Mouse (Mus musculus) CH12.LX (cell line): ENCODE data around the gene Cfap44. TPM values are rescaled to one million over a fixed set of nuclear protein-coding genes. Genes with fewer than 3 reads are reported as not detected.

Experiments
- DNase-seq: peaks from one replicate; pipeline ENCODE4 v3.0.0-alpha.2; 2013; ENCODE audit errors: extremely low read depth
- H3K27ac ChIP-seq: 2 replicates; pipeline ENCODE4 v1.5.1; 2012; ENCODE audit warnings: low read depth, mild to moderate bottlenecking, control low read depth, moderate library complexity; ENCODE audit not compliant: insufficient read depth
- H3K27me3 ChIP-seq: replicated peaks from 2 replicates; pipeline ENCODE3; 2012; ENCODE audit warnings: inconsistent platforms
- H3K36me3 ChIP-seq, 2 experiments: replicated peaks in 1 of 2; 2 replicates each; pipeline versions ENCODE3 to v1.6.1; 2012; ENCODE audit warnings: inconsistent platforms in 1 of 2, low read length in 1 of 2, mild to moderate bottlenecking in 1 of 2, mixed read lengths in 1 of 2, moderate library complexity in 1 of 2; ENCODE audit not compliant: control insufficient read depth in 1 of 2, insufficient read depth in 1 of 2
- H3K4me1 ChIP-seq, 2 experiments: 2 replicates each; pipeline ENCODE4 v1.6.1; 2012; ENCODE audit warnings: inconsistent platforms in 1 of 2, moderate library complexity in 1 of 2; ENCODE audit not compliant: insufficient read depth in 2 of 2, control insufficient read depth in 1 of 2
- H3K4me2 ChIP-seq: 2 replicates; pipeline ENCODE4 v1.6.1; 2012; ENCODE audit warnings: low read depth, mild to moderate bottlenecking, control low read depth; ENCODE audit not compliant: poor library complexity, insufficient read depth, severe bottlenecking
- H3K4me3 ChIP-seq, 3 experiments: fragments of 150-350 bp in 1 of 3; sonication (generic) in 1 of 3; replicated peaks in 1 of 3; 2 replicates each; pipeline versions ENCODE3 to v1.5.1; 2011 to 2012; ENCODE audit warnings: low read depth in 2 of 3, low read length in 2 of 3, mild to moderate bottlenecking in 2 of 3, moderate library complexity in 2 of 3, control low read depth in 1 of 3, improper control_type of control experiment in 1 of 3, inconsistent platforms in 1 of 3, mixed read lengths in 1 of 3; ENCODE audit not compliant: poor library complexity in 1 of 3
- H3K79me2 ChIP-seq: replicated peaks from 2 replicates; pipeline ENCODE4 v1.6.1; 2012; ENCODE audit warnings: mild to moderate bottlenecking, moderate library complexity; ENCODE audit not compliant: control insufficient read depth, poor library complexity, insufficient read depth, severe bottlenecking; ENCODE audit errors: extremely low read depth
- H3K9ac ChIP-seq: 2 replicates; pipeline ENCODE4 v1.6.1; 2012; ENCODE audit warnings: low read depth, mild to moderate bottlenecking, control low read depth, moderate library complexity; ENCODE audit not compliant: insufficient read depth
- H3K9me3 ChIP-seq: replicated peaks from 2 replicates; pipeline ENCODE3; 2012; ENCODE audit warnings: low read length, inconsistent platforms, mixed read lengths
- BHLHE40 ChIP-seq: IDR thresholded peaks from 2 replicates; pipeline ENCODE4 v1.6.1; 2011; ENCODE audit warnings: mild to moderate bottlenecking, low read depth, low read length, improper control_type of control experiment
- CHD2 ChIP-seq: IDR thresholded peaks from 2 replicates; pipeline ENCODE4 v1.6.1; 2011; ENCODE audit warnings: low read length, improper control_type of control experiment
- E2F4 ChIP-seq: IDR thresholded peaks from 2 replicates; pipeline ENCODE4 v1.6.1; 2011; ENCODE audit warnings: low read depth, low read length, improper control_type of control experiment; ENCODE audit not compliant: insufficient replicate concordance
- ELF1 ChIP-seq: IDR thresholded peaks from 2 replicates; pipeline ENCODE4 v1.6.1; 2014; ENCODE audit warnings: low read depth, mild to moderate bottlenecking, inconsistent platforms, low read length, improper control_type of control experiment
- ETS1 ChIP-seq: conservative IDR thresholded peaks from 2 replicates; pipeline ENCODE4 v1.6.1; 2012; ENCODE audit warnings: low read depth, mild to moderate bottlenecking, inconsistent platforms, low read length, improper control_type of control experiment, moderate library complexity
- GABPA ChIP-seq: IDR thresholded peaks from 2 replicates; pipeline ENCODE4 v1.6.1; 2012; ENCODE audit warnings: low read depth, low read length, improper control_type of control experiment, inconsistent platforms; ENCODE audit not compliant: insufficient replicate concordance
- HCFC1 ChIP-seq: IDR thresholded peaks from 2 replicates; pipeline ENCODE4 v1.6.1; 2012; ENCODE audit warnings: low read depth, mild to moderate bottlenecking, inconsistent platforms, low read length, improper control_type of control experiment
- JUN ChIP-seq: IDR thresholded peaks from 2 replicates; pipeline ENCODE4 v1.6.1; 2011; ENCODE audit warnings: low read depth, mild to moderate bottlenecking, low read length, improper control_type of control experiment, moderate library complexity; ENCODE audit not compliant: insufficient read depth
- JUND ChIP-seq: conservative IDR thresholded peaks from 2 replicates; pipeline ENCODE4 v1.6.1; 2011; ENCODE audit warnings: low read depth, low read length, improper control_type of control experiment
- MAFK ChIP-seq: IDR thresholded peaks from 2 replicates; pipeline ENCODE4 v1.6.1; 2011; ENCODE audit warnings: low read length, improper control_type of control experiment; ENCODE audit not compliant: insufficient replicate concordance
- MAX ChIP-seq: IDR thresholded peaks from 2 replicates; pipeline ENCODE4 v1.6.1; 2011; ENCODE audit warnings: low read length, improper control_type of control experiment
- MEF2A ChIP-seq: IDR thresholded peaks from 2 replicates; pipeline ENCODE4 v1.6.1; 2014; ENCODE audit warnings: low read depth, mild to moderate bottlenecking, inconsistent platforms, low read length, improper control_type of control experiment, borderline replicate concordance
- MXI1 ChIP-seq: IDR thresholded peaks from 2 replicates; pipeline ENCODE4 v1.6.1; 2011; ENCODE audit warnings: mild to moderate bottlenecking, low read depth, low read length, improper control_type of control experiment
- PAX5 ChIP-seq: IDR thresholded peaks from 2 replicates; pipeline ENCODE4 v1.6.1; 2012; ENCODE audit warnings: low read length, inconsistent platforms, mixed read lengths
- POLR2AphosphoS2 ChIP-seq: IDR thresholded peaks from 2 replicates; pipeline ENCODE4 v1.6.1; 2011; ENCODE audit warnings: low read depth, low read length, improper control_type of control experiment
- TBP ChIP-seq: conservative IDR thresholded peaks from 2 replicates; pipeline ENCODE4 v1.6.1; 2011; ENCODE audit warnings: low read depth, low read length, improper control_type of control experiment
- TCF12 ChIP-seq: IDR thresholded peaks from 2 replicates; pipeline ENCODE4 v1.6.1; 2014; ENCODE audit warnings: low read depth, mild to moderate bottlenecking, inconsistent platforms, low read length, improper control_type of control experiment
- USF1 ChIP-seq: IDR thresholded peaks from 2 replicates; pipeline ENCODE4 v1.6.1; 2014; ENCODE audit warnings: low read depth, mild to moderate bottlenecking, inconsistent platforms, low read length, improper control_type of control experiment
- ZKSCAN1 ChIP-seq: IDR thresholded peaks from 2 replicates; pipeline ENCODE4 v1.6.1; 2012; ENCODE audit warnings: low read depth, inconsistent platforms, low read length, improper control_type of control experiment, borderline replicate concordance
- ZNF384 ChIP-seq: IDR thresholded peaks from 2 replicates; pipeline ENCODE4 v1.6.1; 2012; ENCODE audit warnings: low read depth, low read length, improper control_type of control experiment, inconsistent platforms
- dilution Hi-C: fragments of 300-500 bp; cut with MboI; formaldehyde crosslinking; loops from 2 replicates; pipeline ENCODE4 v1.14.3; 2020; ENCODE audit warnings: low sequenced_read_pairs; ENCODE audit not compliant: extremely low pct_unique_long_range_greater_than_20kb, extremely low pct_ligation_motif_present
- in situ Hi-C: fragments of 300-500 bp; cut with MboI; formaldehyde crosslinking; loops from 3 replicates; pipeline ENCODE4 v1.14.3; 2019; ENCODE audit warnings: low sequenced_read_pairs, low pct_ligation_motif_present, low pct_unique_long_range_greater_than_20kb, mixed read lengths
- polyA plus RNA-seq: library from polyadenylated mRNA; unstranded; fragments of >175 nt; gene quantifications from 2 replicates; pipeline ENCODE4 v1.2.1, GENCODE M21; 2012; ENCODE audit warnings: low read depth; ENCODE audit not compliant: insufficient read length
- total RNA-seq, 2 experiments: library from RNA; depleted of rRNA; stranded (reverse); fragments of 300-350 nt in 1 of 2; fragments of >200 nt in 1 of 2; gene quantifications; 2 replicates each; pipeline ENCODE4 v1.2.3; 2012 to 2014

The Cfap44 gene
- total and polyA plus RNA-seq, 3 experiments: not detected

DNA sequence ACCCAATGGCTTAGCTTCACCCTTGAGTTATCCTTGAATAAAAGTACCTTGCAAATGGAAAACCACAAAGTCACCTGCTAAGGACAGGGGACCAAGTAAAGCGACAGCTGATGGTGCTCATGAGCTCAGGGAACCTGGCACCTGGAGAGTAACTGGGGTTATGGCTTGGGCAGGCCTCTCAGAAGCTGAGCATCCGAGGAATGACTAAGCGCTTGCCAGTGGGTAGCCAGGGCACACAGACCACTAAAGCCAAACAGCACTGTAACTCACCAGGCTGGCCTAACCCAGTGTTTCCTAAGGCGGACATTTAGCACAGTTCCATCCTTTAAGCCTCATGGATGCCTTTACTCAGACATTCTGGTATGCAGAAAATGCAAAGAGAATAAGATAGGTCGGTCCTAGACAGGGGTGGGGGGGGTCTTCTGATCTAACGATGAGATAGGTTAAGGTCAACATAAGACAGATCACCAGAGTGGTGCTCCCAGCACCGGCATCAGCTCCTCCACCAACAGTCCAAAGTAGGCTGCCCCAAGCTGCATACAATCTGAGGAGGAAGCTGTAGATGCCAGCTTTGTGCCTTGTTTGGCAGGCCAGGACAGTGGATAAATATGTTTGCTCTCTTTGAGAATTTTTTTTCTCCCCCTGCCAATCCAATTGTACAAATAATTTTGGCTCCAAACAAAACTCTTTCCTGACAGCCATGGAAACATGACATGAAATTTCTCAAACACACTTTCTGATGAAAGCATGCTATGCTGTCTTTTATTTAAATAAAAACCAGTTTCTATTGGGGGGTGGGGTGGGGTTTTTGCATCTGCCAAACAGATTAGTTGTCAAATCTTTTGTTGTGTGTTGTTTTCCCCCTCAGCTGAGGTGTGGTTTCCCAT is 115.1 kb downstream of the Cfap44 start:
- H3K4me3 ChIP-seq: no peak overlapping the region
- no peaks in the 10 kb centered on the region for H3K27me3 ChIP-seq
- DNase-seq: no peak
- H3K36me3 ChIP-seq: peaks cover 0 to 12% of the 10 kb centered on the region in 2 experiments
- dilution Hi-C loops: no loop called here
- H3K4me1 ChIP-seq: peaks cover 0 to 22% of the 10 kb centered on the region in 2 experiments; a peak in 2 of 4 replicates
- TF ChIP-seq ZKSCAN1: no peak
- no peak for TF ChIP-seq CHD2
- no peak for TF ChIP-seq USF1
- no peak for TF ChIP-seq MEF2A
- TF ChIP-seq TCF12: no peak
- TF ChIP-seq ETS1: no peak
- no peak for TF ChIP-seq POLR2AphosphoS2
- TF ChIP-seq JUN: no peak
- no peak for TF ChIP-seq MAFK
- no peak for TF ChIP-seq ZNF384
- TF ChIP-seq JUND: no peak
- no peak for TF ChIP-seq BHLHE40
- no peak for TF ChIP-seq HCFC1
- H3K27ac ChIP-seq: no peak overlapping the region
- H3K9me3 ChIP-seq: peaks cover under 1% of the 10 kb centered on the region
- H3K9ac ChIP-seq: no peak overlapping the region
- no peaks in the 10 kb centered on the region for H3K79me2 ChIP-seq
- in situ Hi-C loops: no loop called here
- no peak overlapping the region for H3K4me2 ChIP-seq

DNA sequence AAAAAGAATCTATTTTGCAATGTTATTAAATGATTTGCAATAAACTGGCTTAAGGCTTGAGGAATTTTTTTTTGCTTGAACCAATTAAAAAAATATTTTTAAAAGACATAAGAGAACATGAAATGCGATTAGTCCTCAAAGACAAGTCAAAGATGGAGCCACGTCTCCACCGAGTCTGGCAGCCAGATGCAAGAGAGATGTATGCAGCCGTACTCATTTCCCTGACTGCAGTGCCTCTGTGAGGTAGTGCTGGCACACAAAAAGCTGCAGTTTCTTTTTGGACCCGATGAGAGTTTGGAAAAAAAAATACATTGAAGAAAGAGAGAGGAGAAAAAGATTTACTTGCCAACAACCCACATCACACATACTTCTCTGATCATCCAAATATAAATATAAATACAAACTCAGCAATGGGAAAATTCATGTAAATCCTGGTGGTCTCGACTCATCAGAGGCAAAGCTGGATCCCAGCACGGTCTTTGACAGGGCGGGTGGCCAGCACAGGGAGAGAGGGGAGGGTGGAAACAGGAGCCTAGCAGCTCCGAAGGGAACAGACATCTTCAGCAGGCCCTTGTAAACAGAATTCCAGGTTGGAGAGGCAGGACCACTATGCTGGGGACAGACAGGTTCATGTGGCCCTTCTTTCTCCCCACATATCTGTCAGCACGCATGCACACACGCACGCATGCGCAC is 116.1 kb downstream of the Cfap44 start:
- H3K79me2 ChIP-seq: no peaks in the 10 kb centered on the region
- in situ Hi-C loops: no loop called here

More for the DNA sequence above, 116.1 kb downstream of the Cfap44 start:
- no peaks in the 10 kb centered on the region for H3K9me3 ChIP-seq
- H3K4me3 ChIP-seq: no peak overlapping the region
- dilution Hi-C loops: no loop called here
- H3K27ac ChIP-seq: no peak overlapping the region
- peaks cover 0 to 4% of the 10 kb centered on the region in 2 experiments for H3K36me3 ChIP-seq
- H3K4me2 ChIP-seq: no peak overlapping the region
- no peak for DNase-seq
- H3K27me3 ChIP-seq: no peaks in the 10 kb centered on the region
- no peak overlapping the region for H3K9ac ChIP-seq
- TF ChIP-seq MAX: no peak
- TF ChIP-seq ETS1: no peak
- TF ChIP-seq MXI1: no peak
- TF ChIP-seq GABPA: no peak
- TF ChIP-seq TBP: no peak
- no peak for TF ChIP-seq PAX5
- TF ChIP-seq CHD2: no peak
- TF ChIP-seq ELF1: no peak
- TF ChIP-seq E2F4: no peak
- H3K4me1 ChIP-seq: peaks cover 0 to 22% of the 10 kb centered on the region in 2 experiments; a peak in 2 of 4 replicates
